Comparison of ENCODE assay signal across 1 mouse cellular context in the genomic region with DNA sequence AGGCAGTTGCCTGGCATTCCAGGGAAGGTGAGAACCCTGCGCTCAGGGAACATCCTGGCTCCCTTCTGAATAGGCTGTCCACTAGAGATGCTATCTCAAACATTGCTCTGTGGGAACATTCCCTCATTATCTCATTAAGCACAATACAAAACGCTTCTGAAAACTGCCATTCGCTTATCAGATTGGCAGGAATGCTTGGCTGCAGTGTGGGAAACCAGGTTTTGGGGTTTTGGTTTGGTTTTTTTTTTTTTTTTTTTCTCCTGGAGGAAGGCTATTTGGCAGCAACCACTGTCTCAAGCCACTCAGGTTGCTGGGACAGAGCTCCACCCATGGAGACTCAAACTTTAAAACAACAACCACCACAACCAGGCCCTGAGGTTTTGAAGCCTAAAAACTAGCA.
TF ChIP-seq lines count a peak whose summit lies in the region.

No protein-coding gene starts in this region.

TF ChIP-seq in MEL, 35 proteins besides CTCF, POLR2A, EP300 and RAD21:
- TF ChIP-seq ZC3H11A (IDR thresholded peaks at IDR 0.05; ENCODE audit: low read depth, low read length) (no peak), HCFC1 (IDR thresholded peaks at IDR 0.05; ENCODE audit: low read depth, low read length) (no peak), ELF1 (IDR thresholded peaks at IDR 0.05; ENCODE audit: low read depth, low read length) (no peak), SIN3A (IDR thresholded peaks at IDR 0.05; ENCODE audit: low read length) (no peak), BHLHE40 (IDR thresholded peaks at IDR 0.05; ENCODE audit: borderline replicate concordance, low read depth, low read length) (no peak), UBTF (IDR thresholded peaks at IDR 0.05; ENCODE audit: borderline replicate concordance, insufficient read depth, low read depth, low read length) (no peak), MYB (IDR thresholded peaks at IDR 0.05; ENCODE audit: low read depth, low read length) (no peak), KAT2A (conservative IDR thresholded peaks at IDR 0.05; ENCODE audit: low read depth, low read length) (no peak), TBP (IDR thresholded peaks at IDR 0.05; ENCODE audit: low read depth, low read length) (no peak), POLR2AphosphoS2 (IDR thresholded peaks at IDR 0.05; ENCODE audit: low read length) (no peak), ZNF384 (IDR thresholded peaks at IDR 0.05; ENCODE audit: low read depth, low read length) (peak; percentile 92), MAZ (IDR thresholded peaks at IDR 0.05; ENCODE audit: low read depth, low read length) (no peak), MXI1 (IDR thresholded peaks at IDR 0.05; ENCODE audit: low read depth, low read length) (no peak), MAX (IDR thresholded peaks at IDR 0.05; ENCODE audit: low read length) (no peak), MYC (IDR thresholded peaks at IDR 0.05; ENCODE audit: low read depth, low read length) (no peak), TAL1 (IDR thresholded peaks at IDR 0.05; ENCODE audit: low read length) (no peak), USF2 (IDR thresholded peaks at IDR 0.05; ENCODE audit: borderline replicate concordance in 1 of 2, insufficient read depth in 1 of 2, low read depth in 1 of 2, low read length in 2 of 2) (no peak), ETS1 (IDR thresholded peaks at IDR 0.05; ENCODE audit: low read depth, low read length) (peak; percentile 74), RCOR1 (IDR thresholded peaks at IDR 0.05; ENCODE audit: low read depth, low read length) (peak; percentile 61; the same call in 1 of the 2 replicates), TCF12 (IDR thresholded peaks at IDR 0.05; ENCODE audit: low read depth, low read length) (peak; percentile 21; the same call in 1 of the 2 replicates), GATA1 (IDR thresholded peaks at IDR 0.05; ENCODE audit: low read depth, low read length) (peak; percentile 68; the same call in 1 of the 2 replicates), CHD1 (IDR thresholded peaks at IDR 0.05; ENCODE audit: low read depth, low read length) (no peak)
